ENCODE assay signal across 23 mouse cellular contexts in genomic region chr8:111571661-111572060, GRCm38 (mm10). TPM values are rescaled to one million over a fixed set of nuclear protein-coding genes. Genes with fewer than 3 reads are reported as not detected.
DNase-seq lines count a peak whose midpoint lies in the region; ATAC-seq and TF ChIP-seq lines count a peak whose summit lies in the region.
"Had no signal": no experiment of that assay in that cellular context is flagged by ENCODE, and none has a peak within 500 bp of the region (broad histone marks: within the 10 kb centered on the region; RNA-seq: fewer than 3 reads in every experiment).

No protein-coding gene starts in this region.

- ATAC-seq in liver, embryonic 13.5 days (ENCODE audit: low read depth) = no peak
- no peak for ATAC-seq in liver, embryonic 12.5 days
- no peak for ATAC-seq in hindbrain, postnatal 0 days
- no peak for ATAC-seq in hindbrain, embryonic 11.5 days (ENCODE audit: low FRiP score)
- ATAC-seq: forebrain, embryonic 15.5 days; midbrain, embryonic 16.5 days had no signal

- no peak overlapping the region for H3K9ac ChIP-seq in liver, embryonic 13.5 days
- no peak overlapping the region for H3K9ac ChIP-seq in liver, embryonic 12.5 days
- no peak overlapping the region for H3K9ac ChIP-seq in hindbrain, postnatal 0 days (replicated peaks; ENCODE audit: low read length)
- H3K9ac ChIP-seq in hindbrain, embryonic 11.5 days (ENCODE audit: low read depth, low read length) = no peak overlapping the region
- H3K9ac ChIP-seq: forebrain, embryonic 15.5 days; heart, embryonic 12.5 days; hindbrain, embryonic 13.5 days; lung, embryonic 14.5 days had no signal

- 0 out of 2 replicates have a peak, but pooled peaks cover 3% of the 10 kb centered on the region for H3K36me3 ChIP-seq in liver, embryonic 13.5 days
- no peaks in the 10 kb centered on the region; the same call in 1 of the 2 replicates for H3K36me3 ChIP-seq in liver, embryonic 12.5 days
- no peaks in the 10 kb centered on the region for H3K36me3 ChIP-seq in hindbrain, postnatal 0 days (ENCODE audit: insufficient read depth, low read length)
- H3K36me3 ChIP-seq in hindbrain, embryonic 11.5 days (ENCODE audit: control insufficient read depth, insufficient read depth, low read length) = no peaks in the 10 kb centered on the region
- H3K36me3 ChIP-seq: forebrain, embryonic 15.5 days; hindbrain, embryonic 13.5 days had no signal

- DNase-seq in liver, embryonic 13.5 days = no peak
- DNase-seq in CD4-positive helper T cell, adult 2 months (ENCODE audit: low read depth, low spot score) = peak; percentile 77
- DNase-seq in induced T-regulatory cell, adult 2 months (ENCODE audit: low read depth) = peak; percentile 70
- no peak for DNase-seq in hindbrain, postnatal 0 days (ENCODE audit: low spot score)
- no peak for DNase-seq in hindbrain, embryonic 11.5 days (ENCODE audit: low spot score)
- DNase-seq in left cerebral cortex, adult 8-10 months (ENCODE audit: low spot score in 2 of 2) = no peak
- DNase-seq: adrenal gland, adult 8-10 months; cerebellum, adult 8-10 months; heart, adult 11 months; heart, postnatal 14 days; kidney, adult 11 months; lung, embryonic 14.5 days; lung, postnatal 36 days; right cerebral cortex, postnatal 4 days; thymus, postnatal 25 days had no signal

- H3K4me2 ChIP-seq in liver, embryonic 13.5 days = no peak overlapping the region
- H3K4me2 ChIP-seq in liver, embryonic 12.5 days = no peak overlapping the region
- no peak overlapping the region for H3K4me2 ChIP-seq in hindbrain, postnatal 0 days (ENCODE audit: low read depth, low read length)
- H3K4me2 ChIP-seq in hindbrain, embryonic 11.5 days (replicated peaks; ENCODE audit: low read depth, low read length) = no peak overlapping the region
- H3K4me2 ChIP-seq: forebrain, embryonic 15.5 days; heart, embryonic 12.5 days; hindbrain, embryonic 13.5 days; liver, embryonic 11.5 days; lung, embryonic 14.5 days had no signal

- WGBS in liver, embryonic 13.5 days (ENCODE audit: insufficient replicate concordance) = 83% methylated on average over 10 of the region's 10 CpGs
- WGBS in liver, embryonic 12.5 days (ENCODE audit: insufficient replicate concordance) = 80% methylated on average over 10 of the region's 10 CpGs
- 88% methylated on average over 10 of the region's 10 CpGs for WGBS in hindbrain, postnatal 0 days
- 91% methylated on average over 10 of the region's 10 CpGs for WGBS in hindbrain, embryonic 11.5 days

- peaks cover 77% of the 10 kb centered on the region for H3K4me1 ChIP-seq in liver, embryonic 13.5 days (replicated peaks)
- H3K4me1 ChIP-seq in liver, embryonic 12.5 days = peaks cover 79% of the 10 kb centered on the region
- peaks cover 19% of the 10 kb centered on the region for H3K4me1 ChIP-seq in hindbrain, postnatal 0 days (ENCODE audit: insufficient read depth, low read length)
- H3K4me1 ChIP-seq in hindbrain, embryonic 11.5 days (replicated peaks; ENCODE audit: control insufficient read depth, insufficient read depth, low read length) = peaks cover 4% of the 10 kb centered on the region; the same call in 1 of the 2 replicates

- no peak overlapping the region for H3K4me3 ChIP-seq in liver, embryonic 13.5 days (replicated peaks)
- no peak overlapping the region for H3K4me3 ChIP-seq in liver, embryonic 12.5 days
- H3K4me3 ChIP-seq in hindbrain, postnatal 0 days (ENCODE audit: low read length) = no peak overlapping the region
- no peak overlapping the region for H3K4me3 ChIP-seq in hindbrain, embryonic 11.5 days (ENCODE audit: low read depth, low read length)
- H3K4me3 ChIP-seq: embryonic facial prominence, embryonic 10.5 days; forebrain, embryonic 15.5 days; heart, embryonic 12.5 days; hindbrain, embryonic 13.5 days had no signal

- H3K27ac ChIP-seq in liver, embryonic 13.5 days = peak overlapping the region; percentile 7; the same call in 1 of the 2 replicates
- H3K27ac ChIP-seq in liver, embryonic 12.5 days = no peak overlapping the region
- H3K27ac ChIP-seq in hindbrain, postnatal 0 days = no peak overlapping the region
- H3K27ac ChIP-seq in hindbrain, embryonic 11.5 days (ENCODE audit: low read depth, low read length) = no peak overlapping the region
- H3K27ac ChIP-seq: embryonic facial prominence, embryonic 10.5 days; forebrain, embryonic 15.5 days; kidney, postnatal 0 days had no signal

- TF ChIP-seq CTCF in hindbrain, postnatal 0 days (IDR thresholded peaks at IDR 0.05; ENCODE audit: low read depth) = no peak

- H3K27me3 ChIP-seq in liver, embryonic 13.5 days = no peaks in the 10 kb centered on the region
- H3K27me3 ChIP-seq in liver, embryonic 12.5 days (replicated peaks) = no peaks in the 10 kb centered on the region
- no peaks in the 10 kb centered on the region for H3K27me3 ChIP-seq in hindbrain, postnatal 0 days (ENCODE audit: insufficient read depth, low read length)
- H3K27me3 ChIP-seq in hindbrain, embryonic 11.5 days (ENCODE audit: control insufficient read depth, insufficient read depth, low read length) = no peaks in the 10 kb centered on the region
- H3K27me3 ChIP-seq: forebrain, embryonic 15.5 days; heart, embryonic 12.5 days; hindbrain, embryonic 13.5 days had no signal

- no peaks in the 10 kb centered on the region for H3K9me3 ChIP-seq in liver, embryonic 13.5 days (replicated peaks)
- no peaks in the 10 kb centered on the region for H3K9me3 ChIP-seq in liver, embryonic 12.5 days (replicated peaks)
- no peaks in the 10 kb centered on the region for H3K9me3 ChIP-seq in hindbrain, postnatal 0 days (ENCODE audit: low read length)
- no peaks in the 10 kb centered on the region for H3K9me3 ChIP-seq in hindbrain, embryonic 11.5 days (ENCODE audit: control insufficient read depth, low read length)
- H3K9me3 ChIP-seq: embryonic facial prominence, embryonic 10.5 days; forebrain, embryonic 15.5 days; heart, embryonic 12.5 days; hindbrain, embryonic 13.5 days had no signal

RNA-seq across cellular contexts. Expression of gene Znrf1, which starts 35.8 kb away (rescaled TPM):
- polyA plus RNA-seq in liver, embryonic 13.5 days (2015; fragmentation: Nextera tagmentation; extraction: Ambion mirVana) = 5.3 and 5.7 TPM in 2 replicates
- 17.3 and 18.3 TPM in 2 replicates for polyA plus RNA-seq in liver, embryonic 12.5 days (2016; fragmentation: Nextera tagmentation; extraction: Ambion mirVana)
- total RNA-seq in hindbrain, postnatal 0 days (2014; rRNA removed) = 193 and 194 TPM in 2 replicates
- 72.2 and 76.1 TPM in 2 replicates for polyA plus RNA-seq in hindbrain, postnatal 0 days (2015; fragmentation: Nextera tagmentation; extraction: Ambion mirVana)
- 48.3 and 48.7 TPM in 2 replicates for polyA plus RNA-seq in hindbrain, embryonic 11.5 days (2014; fragmentation: Nextera tagmentation; extraction: Ambion mirVana)
- total RNA-seq in left cerebral cortex, adult 8-10 months (2022) = 100 to 1,000 TPM; 120 to 139 (median 129) TPM

RNA-seq across cellular contexts. Expression of gene Wdr59, which starts 49.8 kb away (rescaled TPM):
- 1.8 and 2.5 TPM in 2 replicates for polyA plus RNA-seq in liver, embryonic 13.5 days (2015; fragmentation: Nextera tagmentation; extraction: Ambion mirVana)
- polyA plus RNA-seq in liver, embryonic 12.5 days (2016; fragmentation: Nextera tagmentation; extraction: Ambion mirVana) = 2.8 and 3.1 TPM in 2 replicates
- total RNA-seq in hindbrain, postnatal 0 days (2014; rRNA removed) = 10.5 and 15.0 TPM in 2 replicates
- polyA plus RNA-seq in hindbrain, postnatal 0 days (2015; fragmentation: Nextera tagmentation; extraction: Ambion mirVana) = 6.4 and 6.6 TPM in 2 replicates
- polyA plus RNA-seq in hindbrain, embryonic 11.5 days (2014; fragmentation: Nextera tagmentation; extraction: Ambion mirVana) = 2.9 and 4.6 TPM in 2 replicates
- 10 to 100 TPM; 19.5 to 21.7 (median 20.3) TPM for total RNA-seq in left cerebral cortex, adult 8-10 months (2022)

RNA-seq across cellular contexts. Expression of gene Ldhd, which starts 58.5 kb away (rescaled TPM):
- 0.10 and 0.13 TPM in 2 replicates for polyA plus RNA-seq in liver, embryonic 13.5 days (2015; fragmentation: Nextera tagmentation; extraction: Ambion mirVana)
- polyA plus RNA-seq in liver, embryonic 12.5 days (2016; fragmentation: Nextera tagmentation; extraction: Ambion mirVana) = 0.11 and 0.12 TPM in 2 replicates
- total RNA-seq in hindbrain, postnatal 0 days (2014; rRNA removed) = 2.9 and 3.6 TPM in 2 replicates
- 2.2 and 2.8 TPM in 2 replicates for polyA plus RNA-seq in hindbrain, postnatal 0 days (2015; fragmentation: Nextera tagmentation; extraction: Ambion mirVana)
- 0.08 and 0.25 TPM in 2 replicates for polyA plus RNA-seq in hindbrain, embryonic 11.5 days (2014; fragmentation: Nextera tagmentation; extraction: Ambion mirVana)
- 10 to 100 TPM; 10.6 to 11.4 (median 10.8) TPM for total RNA-seq in left cerebral cortex, adult 8-10 months (2022)

Comparison
In these comparisons a context has a peak if more than half of its experiments do, and no peak if none do; other contexts are left out.
1. DNase-seq: peak in CD4-positive helper T cell, adult 2 months (single experiment) and induced T-regulatory cell, adult 2 months (single experiment); none in liver, embryonic 13.5 days (single experiment), hindbrain, postnatal 0 days (single experiment), hindbrain, embryonic 11.5 days (single experiment) and left cerebral cortex, adult 8-10 months (0 of 2).